Mouse (Mus musculus) midbrain, postnatal 0 days (tissue): ENCODE measurements around the gene 4930518I15Rik. TPM values are rescaled to one million over a fixed set of nuclear protein-coding genes. Genes with fewer than 3 reads are reported as not detected.

Experiments
- ATAC-seq: fragments of 200-750 bp; cut with Nextera tagmentation; 2 replicates; pipeline ENCODE4 v1.8.0; 2017; ENCODE audit warnings: moderate number of reproducible peaks, mild to moderate bottlenecking, moderate TSS enrichment, moderate library complexity; ENCODE audit not compliant: low FRiP score
- DNase-seq: peaks from one replicate; pipeline ENCODE4 v3.0.0-alpha.2; 2015; ENCODE audit warnings: low spot score
- H3K27ac ChIP-seq: fragments of 300-500 bp; sonication (generic); 2 replicates; pipeline ENCODE4 v1.5.1; 2014; ENCODE audit warnings: low read depth, mild to moderate bottlenecking, low read length, mixed read lengths
- H3K27me3 ChIP-seq: fragments of 300-500 bp; sonication (generic); 2 replicates; pipeline ENCODE4 v1.6.1; 2014; ENCODE audit warnings: low read length, control low read depth, mixed read lengths; ENCODE audit not compliant: insufficient read depth
- H3K36me3 ChIP-seq: fragments of 300-500 bp; sonication (generic); 2 replicates; pipeline ENCODE4 v1.6.1; 2014; ENCODE audit warnings: low read length, control low read depth, mixed read lengths; ENCODE audit not compliant: insufficient read depth
- H3K4me1 ChIP-seq: fragments of 300-500 bp; sonication (generic); 2 replicates; pipeline ENCODE4 v1.6.1; 2014; ENCODE audit warnings: mild to moderate bottlenecking, control low read depth, antibody characterized with exemption, low read length, mixed read lengths; ENCODE audit not compliant: insufficient read depth
- H3K4me2 ChIP-seq: fragments of 300-500 bp; sonication (generic); 2 replicates; pipeline ENCODE4 v1.6.1; 2014; ENCODE audit warnings: low read depth, mild to moderate bottlenecking, low read length, mixed read lengths; ENCODE audit not compliant: poor library complexity, severe bottlenecking
- H3K4me3 ChIP-seq: fragments of 300-500 bp; sonication (generic); 2 replicates; pipeline ENCODE4 v1.5.1; 2014; ENCODE audit warnings: low read depth, mild to moderate bottlenecking, low read length, moderate library complexity
- H3K9ac ChIP-seq: fragments of 300-500 bp; sonication (generic); replicated peaks from 2 replicates; pipeline ENCODE4 v1.6.1; 2014; ENCODE audit warnings: mild to moderate bottlenecking, low read length, moderate library complexity, mixed read lengths; ENCODE audit not compliant: poor library complexity, severe bottlenecking
- H3K9me3 ChIP-seq: fragments of 300-500 bp; sonication (generic); 2 replicates; pipeline ENCODE4 v1.6.1; 2016; ENCODE audit warnings: low read length, control low read depth
- CTCF ChIP-seq: IDR thresholded peaks from 2 replicates; pipeline ENCODE4 v1.5.1; 2016; ENCODE audit warnings: antibody characterized with exemption, mild to moderate bottlenecking
- WGBS: fragments of 180-500 bp; shearing (Covaris S2); extraction: QIAGEN DNeasy Blood & Tissue Kit; methylation state at CpG from one replicate; pipeline ENCODE4 v1.1.7; 2014; 5-methylcytosine and 5-hydroxymethylcytosine counted together
- polyA plus RNA-seq: library from polyadenylated mRNA; unstranded; fragments of >200 nt; fragmentation: Nextera tagmentation; extraction: Ambion mirVana; gene quantifications from 2 replicates; pipeline ENCODE4 v1.2.1, GENCODE M21; 2015
- total RNA-seq: library from RNA; depleted of rRNA; stranded (reverse); fragments of >200 nt; gene quantifications from 2 replicates; pipeline ENCODE4 v1.2.3, GENCODE M21; 2014

4930518I15Rik gene
- total and polyA plus RNA-seq, 2 experiments from 2014 or later, result 0.99 to 2.9 TPM

- 4% methylated on average over 28 of the region's 28 CpGs for WGBS
- ATAC-seq, result peak; percentile 20
These were observed 5.9 kb upstream of the 4930518I15Rik start for GRCm38 (mm10) chr2:156863487-156864160.

GRCm38 (mm10) chr2:156862772-156863486 is 5.2 kb upstream of the 4930518I15Rik start, which contains the start of gene Rab5if:
Gene Rab5if (plus strand): TSS chr2:156863128.
- peak; percentile 82 for TF ChIP-seq CTCF
- ATAC-seq, result peak; percentile 96
- no peaks in the 10 kb centered on the region for H3K27me3 ChIP-seq
- H3K9ac ChIP-seq, result peak within 1 kb of the TSS; percentile 98
- peak; percentile 98 for DNase-seq
- H3K9me3 ChIP-seq, result no peaks in the 10 kb centered on the region
- H3K4me3 ChIP-seq, result peak within 1 kb of the TSS; percentile 100
- H3K4me2 ChIP-seq, result peak within 1 kb of the TSS; percentile 91
- WGBS, result 0% methylated on average over 70 of the region's 98 CpGs
- peaks cover 5% of the 10 kb centered on the region; the same call in 1 of the 2 replicates for H3K4me1 ChIP-seq
- peak within 1 kb of the TSS; percentile 87 for H3K27ac ChIP-seq
- peaks cover 17% of the 10 kb centered on the region; the same call in 1 of the 2 replicates for H3K36me3 ChIP-seq

More at GRCm38 (mm10) chr2:156863487-156864160, 5.9 kb upstream of the 4930518I15Rik start:
- Histone ChIP-seq H3K9me3 (no peaks in the 10 kb centered on the region), H3K9ac (peak overlapping the region; percentile 98), H3K4me3 (peak overlapping the region; percentile 100), H3K4me1 (peaks cover 5% of the 10 kb centered on the region; the same call in 1 of the 2 replicates), H3K27ac (peak overlapping the region; percentile 87), H3K4me2 (peak overlapping the region; percentile 91), H3K36me3 (peaks cover 12% of the 10 kb centered on the region; the same call in 1 of the 2 replicates), H3K27me3 (no peaks in the 10 kb centered on the region)
- DNase-seq, result no peak
- TF ChIP-seq CTCF, result no peak

GRCm38 (mm10) chr2:156862041-156862717 is 4.4 kb upstream of the 4930518I15Rik start:
- WGBS, result under 1% methylated on average over 19 of the region's 19 CpGs
- Histone ChIP-seq H3K4me3 (peak overlapping the region; percentile 100), H3K27me3 (no peaks in the 10 kb centered on the region), H3K27ac (peak overlapping the region; percentile 87), H3K4me2 (peak overlapping the region; percentile 72), H3K36me3 (peaks cover 17% of the 10 kb centered on the region; the same call in 1 of the 2 replicates), H3K4me1 (peaks cover 5% of the 10 kb centered on the region; the same call in 1 of the 2 replicates), H3K9ac (peak overlapping the region; percentile 77), H3K9me3 (no peaks in the 10 kb centered on the region)
- ATAC-seq (0 out of 2 replicates have a peak, but pooled peaks have one; percentile 7), DNase-seq (peak; percentile 31)
- TF ChIP-seq CTCF, result no peak; the same call in none of the 2 replicates

GRCm38 (mm10) chr2:156858671-156859070 is 925 bp upstream of the 4930518I15Rik start:
- H3K9ac ChIP-seq, result no peak overlapping the region
- H3K4me2 ChIP-seq, result no peak overlapping the region
- no peak for TF ChIP-seq CTCF
- H3K36me3 ChIP-seq, result peaks cover 11% of the 10 kb centered on the region; the same call in 1 of the 2 replicates
- DNase-seq, result no peak
- WGBS, result 90% methylated on average over 7 of the region's 7 CpGs
- no peak overlapping the region for H3K27ac ChIP-seq
- no peaks in the 10 kb centered on the region for H3K27me3 ChIP-seq
- H3K9me3 ChIP-seq, result no peaks in the 10 kb centered on the region
- no peak overlapping the region for H3K4me3 ChIP-seq
- no peaks in the 10 kb centered on the region for H3K4me1 ChIP-seq
- ATAC-seq, result no peak

GRCm38 (mm10) chr2:156857385-156857791 is 358 bp downstream of the 4930518I15Rik start:
- Histone ChIP-seq H3K4me2 (no peak overlapping the region), H3K9ac (no peak overlapping the region), H3K4me3 (no peak overlapping the region), H3K9me3 (no peaks in the 10 kb centered on the region), H3K27ac (no peak overlapping the region), H3K4me1 (no peaks in the 10 kb centered on the region), H3K27me3 (no peaks in the 10 kb centered on the region), H3K36me3 (peaks cover 11% of the 10 kb centered on the region; the same call in 1 of the 2 replicates)
- ATAC-seq, result no peak
- no peak for DNase-seq
- no peak for TF ChIP-seq CTCF
- 73% methylated on average over 3 of the region's 3 CpGs for WGBS
